Mouse (Mus musculus) midbrain, postnatal 0 days (tissue): ENCODE measurements around the gene Bcat2. TPM values are rescaled to one million over a fixed set of nuclear protein-coding genes. Genes with fewer than 3 reads are reported as not detected.

Experiments
- ATAC-seq: fragments of 200-750 bp; cut with Nextera tagmentation; 2 replicates; pipeline ENCODE4 v1.8.0; 2017; ENCODE audit warnings: moderate number of reproducible peaks, mild to moderate bottlenecking, moderate TSS enrichment, moderate library complexity; ENCODE audit not compliant: low FRiP score
- DNase-seq: peaks from one replicate; pipeline ENCODE4 v3.0.0-alpha.2; 2015; ENCODE audit warnings: low spot score
- H3K27ac ChIP-seq: fragments of 300-500 bp; sonication (generic); 2 replicates; pipeline ENCODE4 v1.5.1; 2014; ENCODE audit warnings: low read depth, mild to moderate bottlenecking, low read length, mixed read lengths
- H3K27me3 ChIP-seq: fragments of 300-500 bp; sonication (generic); 2 replicates; pipeline ENCODE4 v1.6.1; 2014; ENCODE audit warnings: low read length, control low read depth, mixed read lengths; ENCODE audit not compliant: insufficient read depth
- H3K36me3 ChIP-seq: fragments of 300-500 bp; sonication (generic); 2 replicates; pipeline ENCODE4 v1.6.1; 2014; ENCODE audit warnings: low read length, control low read depth, mixed read lengths; ENCODE audit not compliant: insufficient read depth
- H3K4me1 ChIP-seq: fragments of 300-500 bp; sonication (generic); 2 replicates; pipeline ENCODE4 v1.6.1; 2014; ENCODE audit warnings: mild to moderate bottlenecking, control low read depth, antibody characterized with exemption, low read length, mixed read lengths; ENCODE audit not compliant: insufficient read depth
- H3K4me2 ChIP-seq: fragments of 300-500 bp; sonication (generic); 2 replicates; pipeline ENCODE4 v1.6.1; 2014; ENCODE audit warnings: low read depth, mild to moderate bottlenecking, low read length, mixed read lengths; ENCODE audit not compliant: poor library complexity, severe bottlenecking
- H3K4me3 ChIP-seq: fragments of 300-500 bp; sonication (generic); 2 replicates; pipeline ENCODE4 v1.5.1; 2014; ENCODE audit warnings: low read depth, mild to moderate bottlenecking, low read length, moderate library complexity
- H3K9ac ChIP-seq: fragments of 300-500 bp; sonication (generic); replicated peaks from 2 replicates; pipeline ENCODE4 v1.6.1; 2014; ENCODE audit warnings: mild to moderate bottlenecking, low read length, moderate library complexity, mixed read lengths; ENCODE audit not compliant: poor library complexity, severe bottlenecking
- H3K9me3 ChIP-seq: fragments of 300-500 bp; sonication (generic); 2 replicates; pipeline ENCODE4 v1.6.1; 2016; ENCODE audit warnings: low read length, control low read depth
- CTCF ChIP-seq: IDR thresholded peaks from 2 replicates; pipeline ENCODE4 v1.5.1; 2016; ENCODE audit warnings: antibody characterized with exemption, mild to moderate bottlenecking
- WGBS: fragments of 180-500 bp; shearing (Covaris S2); extraction: QIAGEN DNeasy Blood & Tissue Kit; methylation state at CpG from one replicate; pipeline ENCODE4 v1.1.7; 2014; 5-methylcytosine and 5-hydroxymethylcytosine counted together
- polyA plus RNA-seq: library from polyadenylated mRNA; unstranded; fragments of >200 nt; fragmentation: Nextera tagmentation; extraction: Ambion mirVana; gene quantifications from 2 replicates; pipeline ENCODE4 v1.2.1, GENCODE M21; 2015
- total RNA-seq: library from RNA; depleted of rRNA; stranded (reverse); fragments of >200 nt; gene quantifications from 2 replicates; pipeline ENCODE4 v1.2.3, GENCODE M21; 2014; rRNA removed

Gene Bcat2
- total RNA-seq, result 12.4 and 14.9 TPM in 2 replicates
- polyA plus RNA-seq, result 18.3 and 19.3 TPM in 2 replicates

DNA sequence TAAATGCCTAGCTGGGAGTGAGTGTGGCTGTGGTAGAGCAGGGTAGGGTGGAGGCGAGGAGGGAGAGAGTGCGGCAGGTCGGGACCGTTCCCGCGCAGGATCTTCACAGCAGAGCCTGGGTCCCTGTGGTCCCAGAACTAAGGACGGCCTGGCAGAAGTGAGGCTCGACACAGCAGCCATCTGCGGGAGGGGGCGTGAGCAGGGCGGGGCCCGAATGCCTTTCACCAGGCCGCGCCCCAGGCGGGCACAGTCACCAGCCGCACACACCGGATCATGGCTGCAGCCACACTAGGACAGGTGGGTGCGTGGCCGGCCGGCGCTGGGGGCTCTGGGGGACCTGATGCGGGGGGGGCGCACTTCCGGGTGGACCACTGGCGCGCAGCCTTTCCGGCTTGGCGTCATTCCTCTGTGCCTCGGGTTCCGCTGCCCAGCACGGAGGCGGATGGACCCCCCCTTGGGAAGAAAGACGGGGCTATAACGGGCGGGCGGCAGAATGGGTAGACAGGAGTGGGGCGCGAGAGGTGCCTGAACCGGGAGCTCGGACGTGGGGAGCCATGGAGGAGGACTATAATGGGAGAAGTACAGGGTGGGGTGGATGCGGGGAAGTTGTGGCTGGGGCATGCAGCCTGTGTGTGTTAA is at the start of gene Bcat2:
Gene Bcat2 (plus strand): TSS at position 51 of the 639 bp plus-strand sequence.
- Histone ChIP-seq H3K4me2 (peak within 1 kb of the TSS; percentile 80), H3K9ac (peak within 1 kb of the TSS; percentile 90), H3K4me3 (peak within 1 kb of the TSS; percentile 66), H3K36me3 (no peaks in the 10 kb centered on the region), H3K27ac (peak within 1 kb of the TSS; percentile 87), H3K9me3 (no peaks in the 10 kb centered on the region), H3K27me3 (no peaks in the 10 kb centered on the region), H3K4me1 (peaks cover 6% of the 10 kb centered on the region; the same call in 1 of the 2 replicates)
- ATAC-seq (peak; percentile 75), DNase-seq (peak; percentile 78)
- TF ChIP-seq CTCF, result peak; percentile 19; the same call in 1 of the 2 replicates
- WGBS, result 0% methylated on average over 40 of the region's 42 CpGs

DNA sequence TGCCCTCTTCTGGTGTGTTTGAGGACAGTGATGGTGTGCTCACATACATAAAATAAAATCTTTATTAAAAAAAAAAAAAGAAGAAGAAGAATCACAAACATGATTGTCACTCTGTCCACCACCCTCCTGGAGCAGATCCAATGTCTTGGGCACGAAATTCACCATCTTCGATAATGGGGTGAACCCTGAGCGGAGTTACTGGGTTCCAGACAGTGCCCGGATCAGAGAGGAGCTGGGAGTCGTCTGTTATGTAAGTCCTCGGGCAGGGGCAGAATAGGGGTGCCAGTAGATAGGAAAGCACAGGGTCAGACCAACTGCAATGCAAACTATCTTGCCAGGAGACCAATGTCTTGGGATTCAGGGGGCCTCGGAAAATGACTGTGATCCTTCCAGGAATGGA is 49.3 kb upstream of the Bcat2 start:
- Histone ChIP-seq H3K4me1 (peaks cover 8% of the 10 kb centered on the region; the same call in 1 of the 2 replicates), H3K9me3 (no peaks in the 10 kb centered on the region), H3K4me3 (no peak overlapping the region), H3K27ac (no peak overlapping the region), H3K4me2 (no peak overlapping the region), H3K36me3 (no peaks in the 10 kb centered on the region), H3K9ac (no peak overlapping the region), H3K27me3 (no peaks in the 10 kb centered on the region)
- 93% methylated on average over 7 of the region's 7 CpGs for WGBS
- no peak for ATAC-seq
- no peak for TF ChIP-seq CTCF
- DNase-seq, result no peak

DNA sequence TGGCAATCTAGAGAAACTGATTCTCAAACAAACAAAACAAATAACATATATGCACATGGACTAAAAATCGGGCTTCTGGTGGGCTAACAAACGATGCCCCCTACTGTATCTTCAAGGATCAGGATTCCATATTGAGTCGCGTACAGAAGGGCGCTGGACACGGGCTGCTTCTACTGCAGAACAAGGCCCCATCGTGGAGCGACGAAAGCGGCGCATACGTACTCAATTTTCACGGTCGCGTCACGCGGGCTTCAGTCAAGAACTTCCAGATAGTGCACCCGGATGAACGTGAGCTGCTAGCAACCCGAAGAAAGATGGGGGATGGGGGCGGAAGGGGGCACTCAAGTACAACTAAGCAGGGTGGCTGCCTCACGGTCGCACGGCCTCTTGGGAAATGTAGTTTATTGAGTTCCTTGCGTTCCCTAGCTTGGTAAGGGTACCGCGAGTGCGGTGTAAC is 48.2 kb upstream of the Bcat2 start:
- DNase-seq (peak; percentile 96), ATAC-seq (peak; percentile 53; the same call in 1 of the 2 replicates)
- Histone ChIP-seq H3K27ac (peak overlapping the region; percentile 72), H3K4me1 (peaks cover 8% of the 10 kb centered on the region; the same call in 1 of the 2 replicates), H3K4me3 (peak overlapping the region; percentile 42), H3K9me3 (no peaks in the 10 kb centered on the region), H3K4me2 (peak overlapping the region; percentile 48), H3K27me3 (no peaks in the 10 kb centered on the region), H3K36me3 (no peaks in the 10 kb centered on the region), H3K9ac (no peak overlapping the region; the same call in 1 of the 2 replicates)
- peak; percentile 53 for TF ChIP-seq CTCF
- WGBS, result 1% methylated on average over 28 of the region's 28 CpGs

GRCm38 (mm10) chr7:45522194-45522752 is 47.7 kb upstream of the Bcat2 start:
- H3K36me3 ChIP-seq, result no peaks in the 10 kb centered on the region
- no peak for TF ChIP-seq CTCF
- H3K27ac ChIP-seq, result peak overlapping the region; percentile 72
- H3K4me2 ChIP-seq, result peak overlapping the region; percentile 48
- no peak for DNase-seq
- ATAC-seq, result no peak
- H3K27me3 ChIP-seq, result no peaks in the 10 kb centered on the region
- peaks cover 8% of the 10 kb centered on the region; the same call in 1 of the 2 replicates for H3K4me1 ChIP-seq
- H3K9ac ChIP-seq, result no peak overlapping the region; the same call in 1 of the 2 replicates
- no peaks in the 10 kb centered on the region for H3K9me3 ChIP-seq
- WGBS, result 52% methylated on average over 16 of the region's 16 CpGs
- H3K4me3 ChIP-seq, result peak overlapping the region; percentile 42

DNA sequence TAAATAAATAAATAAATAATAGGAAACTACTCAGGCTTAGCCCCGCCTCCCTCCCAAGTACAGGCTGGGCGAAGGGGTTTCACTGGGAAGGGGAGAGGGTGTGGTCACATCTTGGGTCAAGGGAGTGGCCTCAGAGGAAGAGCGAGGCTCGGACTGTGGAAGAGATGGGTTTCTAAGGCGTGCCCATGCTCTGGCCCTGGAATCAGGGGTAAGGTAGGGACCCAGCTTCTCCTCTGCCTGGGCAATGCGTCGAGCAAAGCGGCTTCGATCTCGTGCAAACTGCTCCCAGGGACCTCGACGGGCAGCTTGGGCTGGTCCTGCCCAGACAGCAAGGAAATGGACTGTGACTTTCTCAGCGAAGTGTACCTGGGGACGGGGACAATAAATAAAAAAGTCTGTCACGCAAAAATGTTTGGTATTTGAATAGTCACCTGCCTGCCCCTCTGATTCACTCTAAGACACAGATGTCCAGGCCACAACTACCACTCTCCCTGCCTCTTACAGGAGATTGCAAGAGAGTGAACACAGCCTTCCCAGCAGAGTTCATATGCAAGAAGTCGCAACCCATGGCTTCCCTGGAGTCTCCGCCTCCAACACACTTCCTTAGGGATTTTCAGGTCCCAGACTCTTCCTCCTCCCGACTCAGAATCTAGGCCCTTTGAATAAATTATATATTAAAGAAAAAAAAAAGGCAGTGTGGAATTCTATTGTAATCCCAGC is 46.8 kb upstream of the Bcat2 start:
- no peaks in the 10 kb centered on the region for H3K27me3 ChIP-seq
- ATAC-seq (no peak), DNase-seq (no peak)
- H3K9me3 ChIP-seq, result no peaks in the 10 kb centered on the region
- WGBS, result 71% methylated on average over 18 of the region's 18 CpGs
- no peak overlapping the region for H3K4me2 ChIP-seq
- no peak overlapping the region for H3K9ac ChIP-seq
- no peak overlapping the region for H3K27ac ChIP-seq
- no peaks in the 10 kb centered on the region for H3K36me3 ChIP-seq
- H3K4me3 ChIP-seq, result no peak overlapping the region
- H3K4me1 ChIP-seq, result peaks cover 8% of the 10 kb centered on the region; the same call in 1 of the 2 replicates
- no peak for TF ChIP-seq CTCF
